Mouse (Mus musculus) adrenal gland, adult 10 weeks (tissue): ENCODE data around the gene Slc9a4. TPM values are rescaled to one million over a fixed set of nuclear protein-coding genes. Genes with fewer than 3 reads are reported as not detected.

Experiments
- polyA plus RNA-seq: library from polyadenylated mRNA; stranded (reverse); fragments of 350-450 nt; fragmentation: Illumina TruSeq; extraction: RNeasy Lipid Tissue Mini Kit (QIAGEN cat#74804); gene quantifications from one replicate; pipeline ENCODE4 v1.2.3, GENCODE M21; 2014; ENCODE audit warnings: low read depth, low replicate concordance

Slc9a4 gene
- not detected for polyA plus RNA-seq

GRCm38 (mm10) chr1:40579784-40580183 is at the start of gene Slc9a4:
Slc9a4 (plus strand) TSS chr1:40580081.

Other genes starting within 250 kb of the Slc9a4 start
- gene Il1rl1, start 150.5 kb upstream of the Slc9a4 start, polyA plus RNA-seq: 2.6 TPM
- gene Il18r1, start 114.5 kb upstream of the Slc9a4 start, polyA plus RNA-seq: 0.82 TPM
- 0.64 TPM for gene Il18rap, start 64.7 kb upstream of the Slc9a4 start, polyA plus RNA-seq
- gene Slc9a2, start 100.5 kb downstream of the Slc9a4 start, polyA plus RNA-seq: not detected
- gene Mfsd9, start 210.6 kb downstream of the Slc9a4 start, polyA plus RNA-seq: 8.4 TPM
- 9.7 TPM for gene Tmem182, start 225.5 kb downstream of the Slc9a4 start, polyA plus RNA-seq